Mouse (Mus musculus): ENCODE measurements around the gene Psg25. TPM values are rescaled to one million over a fixed set of nuclear protein-coding genes. Genes with fewer than 3 reads are reported as not detected.
"Not testable (repeated sequence)": the region's sequence is repeated elsewhere in the genome, so short reads cannot be mapped to it uniquely, and the experiment has no call there.

The Psg25 gene
- polyA plus RNA-seq (2014; fragmentation: Nextera tagmentation; extraction: Ambion mirVana): not detected in 2 replicates

DNA sequence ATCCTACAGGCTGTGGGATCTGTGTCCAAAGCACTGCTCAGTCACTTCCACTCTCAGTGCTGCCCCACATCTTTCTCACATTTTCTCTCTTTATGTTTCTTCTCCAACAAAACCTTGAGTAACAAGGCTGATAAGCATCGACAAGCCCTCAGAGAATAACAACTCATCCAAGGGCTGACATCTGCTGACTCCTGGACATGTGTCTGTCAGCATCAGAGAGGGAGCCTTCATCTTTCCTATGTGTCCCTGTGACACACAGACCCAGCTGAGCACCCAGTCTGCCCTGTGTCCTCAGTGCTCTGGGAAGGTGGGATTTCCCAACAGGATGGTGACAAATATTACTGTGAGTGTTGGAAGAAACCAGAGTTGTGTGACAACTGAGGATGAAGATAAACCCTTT lies at the start of gene Psg25:
Psg25 (minus strand) TSS at position 101 of the 400 bp plus-strand sequence.
- no peaks in the 10 kb centered on the region for H3K27me3 ChIP-seq (ENCODE audit: control insufficient read depth, insufficient read depth, low read length)
- no peaks in the 10 kb centered on the region for H3K4me1 ChIP-seq (ENCODE audit: control insufficient read depth, insufficient read depth, low read length)
- H3K9ac ChIP-seq (ENCODE audit: low read depth, low read length): no peak within 1 kb of the TSS
- no peak for ATAC-seq (ENCODE audit: low FRiP score, low TSS enrichment)
- 83% methylated on average over 1 of the region's 1 CpGs for WGBS
- no peaks in the 10 kb centered on the region for H3K36me3 ChIP-seq (ENCODE audit: control insufficient read depth, insufficient read depth, low read length)
- no peak within 1 kb of the TSS for H3K27ac ChIP-seq (ENCODE audit: low read depth, low read length)
- no peak within 1 kb of the TSS for H3K4me2 ChIP-seq (replicated peaks; ENCODE audit: low read depth, low read length)
- no peak within 1 kb of the TSS for H3K4me3 ChIP-seq (ENCODE audit: low read length)
- H3K9me3 ChIP-seq (ENCODE audit: control insufficient read depth, low read length): no peaks in the 10 kb centered on the region

DNA sequence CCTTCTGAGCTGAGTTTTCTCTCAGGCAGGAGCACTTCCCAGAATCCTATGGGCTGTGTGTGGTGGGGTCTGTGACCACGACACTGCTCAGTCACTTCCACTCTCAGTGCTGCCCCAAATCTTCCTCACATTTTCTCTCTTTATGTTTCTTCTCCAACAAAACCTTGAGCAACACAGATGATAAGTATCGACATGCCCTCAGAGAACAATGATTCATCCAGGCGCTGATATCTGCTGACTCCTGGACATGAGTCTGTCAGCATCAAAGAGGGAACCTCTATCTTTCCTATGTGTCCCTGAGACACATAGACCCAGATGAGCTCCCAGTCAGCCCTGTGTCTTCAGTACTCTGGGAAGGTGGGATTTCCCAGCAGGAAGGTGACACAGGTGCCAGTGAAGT lies 35.1 kb upstream of the Psg25 start, which contains the start of gene Psg27:
Psg27 (minus strand) TSS at position 101 of the 400 bp plus-strand sequence.
- Histone ChIP-seq H3K4me2 (replicated peaks; ENCODE audit: low read depth, low read length) (no peak within 1 kb of the TSS), H3K27me3 (ENCODE audit: control insufficient read depth, insufficient read depth, low read length) (no peaks in the 10 kb centered on the region), H3K27ac (ENCODE audit: low read depth, low read length) (no peak within 1 kb of the TSS), H3K9ac (ENCODE audit: low read depth, low read length) (no peak within 1 kb of the TSS), H3K9me3 (ENCODE audit: control insufficient read depth, low read length) (no peaks in the 10 kb centered on the region), H3K4me1 (ENCODE audit: control insufficient read depth, insufficient read depth, low read length) (no peaks in the 10 kb centered on the region), H3K36me3 (ENCODE audit: control insufficient read depth, insufficient read depth, low read length) (no peaks in the 10 kb centered on the region), H3K4me3 (ENCODE audit: low read length) (no peak within 1 kb of the TSS)
- 88% methylated on average over 3 of the region's 3 CpGs for WGBS
- no peak for ATAC-seq (ENCODE audit: low FRiP score, low TSS enrichment)

DNA sequence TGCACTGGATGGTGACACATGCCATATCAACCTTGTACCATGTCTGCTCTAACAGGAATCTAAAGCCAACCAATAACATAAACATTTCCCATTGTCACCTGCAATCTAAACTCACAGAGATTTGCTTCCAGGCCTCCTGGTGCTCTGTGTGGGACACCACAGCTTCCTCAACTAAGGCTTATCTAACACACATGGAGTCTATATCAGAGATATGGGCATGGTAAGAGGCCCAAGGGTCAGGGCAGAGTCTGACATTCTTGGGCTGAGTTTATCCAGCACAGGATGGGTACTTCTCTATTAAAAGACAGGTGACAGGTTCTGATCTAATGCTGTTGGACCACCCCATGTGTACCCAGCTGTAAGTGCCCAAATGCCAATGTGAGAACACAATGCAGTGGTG lies 27.8 kb upstream of the Psg25 start:
- Histone ChIP-seq H3K4me1 (ENCODE audit: control insufficient read depth, insufficient read depth, low read length) (no peaks in the 10 kb centered on the region), H3K9ac (ENCODE audit: low read depth, low read length) (no peak overlapping the region), H3K27ac (ENCODE audit: low read depth, low read length) (no peak overlapping the region), H3K9me3 (ENCODE audit: control insufficient read depth, low read length) (no peaks in the 10 kb centered on the region), H3K36me3 (ENCODE audit: control insufficient read depth, insufficient read depth, low read length) (no peaks in the 10 kb centered on the region), H3K27me3 (ENCODE audit: control insufficient read depth, insufficient read depth, low read length) (no peaks in the 10 kb centered on the region), H3K4me2 (replicated peaks; ENCODE audit: low read depth, low read length) (no peak overlapping the region), H3K4me3 (ENCODE audit: low read length) (no peak overlapping the region)
- ATAC-seq (ENCODE audit: low FRiP score, low TSS enrichment): no peak

DNA sequence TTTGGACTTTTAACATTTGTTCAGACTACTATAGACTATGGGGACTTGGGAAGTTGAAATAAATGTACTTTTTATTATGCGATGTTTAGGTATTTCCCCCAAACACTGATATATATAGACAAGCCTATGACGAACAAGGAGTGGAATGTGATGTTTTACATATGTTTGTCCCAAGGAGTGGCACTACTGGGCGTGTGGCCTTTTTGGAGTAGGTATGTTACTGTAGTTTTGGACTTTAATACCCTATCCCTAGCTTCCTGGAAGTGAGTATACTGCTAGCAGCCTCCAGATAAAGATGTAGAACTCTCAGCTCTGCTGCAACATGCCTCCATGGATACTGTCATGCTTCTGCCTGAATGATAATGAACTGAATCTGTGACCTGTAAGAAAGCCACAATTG lies 23.7 kb upstream of the Psg25 start:
- not testable (repeated sequence) for H3K36me3 ChIP-seq (ENCODE audit: control insufficient read depth, insufficient read depth, low read length); H3K4me3 ChIP-seq (ENCODE audit: low read length); H3K27me3 ChIP-seq (ENCODE audit: control insufficient read depth, insufficient read depth, low read length); H3K27ac ChIP-seq (ENCODE audit: low read depth, low read length); H3K9ac ChIP-seq (ENCODE audit: low read depth, low read length); ATAC-seq (ENCODE audit: low FRiP score, low TSS enrichment); H3K4me1 ChIP-seq (ENCODE audit: control insufficient read depth, insufficient read depth, low read length); H3K4me2 ChIP-seq (replicated peaks; ENCODE audit: low read depth, low read length); H3K9me3 ChIP-seq (ENCODE audit: control insufficient read depth, low read length)
- 83% methylated on average over 3 of the region's 3 CpGs for WGBS

DNA sequence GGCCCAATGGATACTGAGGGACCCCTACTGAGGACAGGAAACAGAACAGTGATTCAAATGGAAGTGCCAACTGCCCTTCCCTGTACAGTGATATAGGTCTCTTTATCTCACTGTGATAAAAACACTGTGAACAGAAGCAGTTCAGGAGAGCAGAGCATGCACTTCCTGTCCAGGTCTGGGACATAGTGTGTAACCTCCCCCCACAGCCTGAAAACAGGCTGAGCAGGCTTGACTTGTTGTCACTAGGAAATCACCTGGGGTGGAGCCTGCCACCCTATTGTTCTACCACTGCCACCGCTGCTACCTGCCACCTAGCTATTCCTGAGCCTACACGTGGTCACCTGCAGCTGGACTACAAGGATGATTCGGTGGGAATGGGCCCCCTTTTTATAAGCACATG lies 1.4 kb upstream of the Psg25 start:
- H3K4me2 ChIP-seq (replicated peaks; ENCODE audit: low read depth, low read length): no peak overlapping the region
- no peaks in the 10 kb centered on the region for H3K9me3 ChIP-seq (ENCODE audit: control insufficient read depth, low read length)
- no peak overlapping the region for H3K4me3 ChIP-seq (ENCODE audit: low read length)
- ATAC-seq (ENCODE audit: low FRiP score, low TSS enrichment): no peak
- 63% methylated on average over 3 of the region's 3 CpGs for WGBS
- H3K27ac ChIP-seq (ENCODE audit: low read depth, low read length): no peak overlapping the region
- H3K4me1 ChIP-seq (ENCODE audit: control insufficient read depth, insufficient read depth, low read length): no peaks in the 10 kb centered on the region
- no peaks in the 10 kb centered on the region for H3K27me3 ChIP-seq (ENCODE audit: control insufficient read depth, insufficient read depth, low read length)
- no peaks in the 10 kb centered on the region for H3K36me3 ChIP-seq (ENCODE audit: control insufficient read depth, insufficient read depth, low read length)
- H3K9ac ChIP-seq (ENCODE audit: low read depth, low read length): no peak overlapping the region

DNA sequence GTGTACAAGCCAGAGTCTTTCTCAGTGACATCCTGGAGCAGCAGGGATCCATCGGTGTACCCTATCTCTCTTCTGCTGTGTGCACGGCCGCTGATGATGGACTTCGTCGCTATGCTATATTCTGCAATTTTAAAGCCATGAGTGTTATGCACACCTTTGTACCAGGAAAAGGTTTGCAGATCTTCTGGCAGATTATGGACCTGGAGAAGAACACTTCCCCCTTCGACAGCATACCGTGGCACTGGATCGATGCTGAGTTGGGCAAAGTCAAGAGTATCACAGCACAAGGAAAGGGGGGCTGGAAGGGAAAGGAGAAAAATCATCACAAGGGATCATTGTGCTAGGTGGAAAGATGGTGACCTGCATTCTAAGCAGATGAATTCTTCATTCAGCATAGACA lies 7.4 kb downstream of the Psg25 start:
- H3K4me1 ChIP-seq (ENCODE audit: control insufficient read depth, insufficient read depth, low read length): no peaks in the 10 kb centered on the region
- WGBS: 91% methylated on average over 8 of the region's 8 CpGs
- no peak overlapping the region for H3K27ac ChIP-seq (ENCODE audit: low read depth, low read length)
- no peak overlapping the region for H3K4me3 ChIP-seq (ENCODE audit: low read length)
- H3K27me3 ChIP-seq (ENCODE audit: control insufficient read depth, insufficient read depth, low read length): no peaks in the 10 kb centered on the region
- H3K9ac ChIP-seq (ENCODE audit: low read depth, low read length): no peak overlapping the region
- no peaks in the 10 kb centered on the region for H3K9me3 ChIP-seq (ENCODE audit: control insufficient read depth, low read length)
- H3K36me3 ChIP-seq (ENCODE audit: control insufficient read depth, insufficient read depth, low read length): no peaks in the 10 kb centered on the region
- H3K4me2 ChIP-seq (replicated peaks; ENCODE audit: low read depth, low read length): no peak overlapping the region
- ATAC-seq (ENCODE audit: low FRiP score, low TSS enrichment): no peak

DNA sequence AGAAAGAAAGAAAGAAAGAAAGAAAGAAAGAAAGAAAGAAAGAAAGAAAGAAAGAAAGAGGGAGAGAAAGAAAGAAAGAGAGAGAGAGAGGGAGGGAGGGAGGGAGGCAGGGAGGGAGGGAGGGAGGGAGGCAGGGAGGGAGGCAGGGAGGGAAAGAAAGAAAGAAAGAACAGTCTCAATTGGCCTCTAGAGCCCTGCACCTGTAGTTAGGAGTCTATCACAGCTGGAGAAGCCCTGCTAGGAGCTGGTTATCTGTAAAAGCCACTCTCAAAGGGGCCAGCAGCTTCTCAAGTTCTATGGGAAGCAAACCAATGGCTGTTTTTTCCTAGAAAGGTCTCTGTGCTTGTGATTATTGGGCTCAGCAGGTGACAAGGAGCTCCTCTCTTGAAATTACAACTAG lies 19.2 kb downstream of the Psg25 start:
- not testable (repeated sequence) for H3K4me1 ChIP-seq (ENCODE audit: control insufficient read depth, insufficient read depth, low read length); H3K4me2 ChIP-seq (replicated peaks; ENCODE audit: low read depth, low read length); H3K27ac ChIP-seq (ENCODE audit: low read depth, low read length); H3K4me3 ChIP-seq (ENCODE audit: low read length); H3K9ac ChIP-seq (ENCODE audit: low read depth, low read length); H3K36me3 ChIP-seq (ENCODE audit: control insufficient read depth, insufficient read depth, low read length); H3K27me3 ChIP-seq (ENCODE audit: control insufficient read depth, insufficient read depth, low read length); ATAC-seq (ENCODE audit: low FRiP score, low TSS enrichment); H3K9me3 ChIP-seq (ENCODE audit: control insufficient read depth, low read length)

DNA sequence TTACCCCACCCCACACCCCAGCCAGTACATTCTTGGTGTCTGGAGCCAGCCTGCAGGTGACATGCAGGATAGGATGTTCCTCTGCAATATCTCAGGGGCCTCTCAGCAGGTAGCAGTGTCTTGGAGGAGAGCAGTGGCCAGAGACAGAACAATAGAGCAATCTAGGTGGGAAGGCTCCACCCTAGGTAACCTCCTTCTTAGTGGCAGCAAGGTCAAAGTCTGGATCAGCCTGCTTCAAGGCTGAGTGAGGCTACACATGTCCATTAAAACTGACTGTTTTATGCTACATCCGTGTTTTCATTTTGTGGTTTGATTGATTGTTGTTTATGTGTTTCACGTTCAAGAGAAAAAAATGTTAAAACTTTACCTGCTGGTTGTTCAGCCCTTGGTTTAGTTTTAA lies 19.7 kb downstream of the Psg25 start:
- H3K9me3 ChIP-seq (ENCODE audit: control insufficient read depth, low read length); H3K9ac ChIP-seq (ENCODE audit: low read depth, low read length); H3K27ac ChIP-seq (ENCODE audit: low read depth, low read length); H3K4me3 ChIP-seq (ENCODE audit: low read length); H3K4me1 ChIP-seq (ENCODE audit: control insufficient read depth, insufficient read depth, low read length); H3K36me3 ChIP-seq (ENCODE audit: control insufficient read depth, insufficient read depth, low read length); H3K27me3 ChIP-seq (ENCODE audit: control insufficient read depth, insufficient read depth, low read length); ATAC-seq (ENCODE audit: low FRiP score, low TSS enrichment); H3K4me2 ChIP-seq (replicated peaks; ENCODE audit: low read depth, low read length): not testable (repeated sequence)
- WGBS: 45% methylated on average over 2 of the region's 2 CpGs

DNA sequence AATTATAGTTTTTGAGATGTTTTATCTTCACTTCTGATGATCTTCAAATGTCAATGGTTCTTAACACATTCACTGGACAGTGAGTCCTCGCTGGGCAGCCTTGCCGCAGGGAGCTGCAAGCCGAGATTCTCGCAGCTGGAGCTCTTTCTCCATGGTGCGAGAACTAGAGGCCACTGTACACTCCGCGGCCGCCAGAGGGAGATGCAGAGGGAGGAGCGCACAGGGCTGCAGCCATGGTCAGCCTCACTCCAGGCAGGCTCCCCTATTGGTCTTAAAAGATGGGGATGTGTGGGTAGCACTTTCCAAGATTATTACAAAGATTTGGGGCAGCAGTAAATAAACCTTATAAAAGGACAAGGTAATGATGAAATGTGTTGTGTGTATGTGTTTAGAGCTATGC lies 20.6 kb downstream of the Psg25 start:
- Histone ChIP-seq H3K4me3 (ENCODE audit: low read length) (no peak overlapping the region), H3K36me3 (ENCODE audit: control insufficient read depth, insufficient read depth, low read length) (no peaks in the 10 kb centered on the region), H3K27me3 (ENCODE audit: control insufficient read depth, insufficient read depth, low read length) (no peaks in the 10 kb centered on the region), H3K4me2 (replicated peaks; ENCODE audit: low read depth, low read length) (no peak overlapping the region), H3K4me1 (ENCODE audit: control insufficient read depth, insufficient read depth, low read length) (no peaks in the 10 kb centered on the region), H3K9me3 (ENCODE audit: control insufficient read depth, low read length) (no peaks in the 10 kb centered on the region), H3K27ac (ENCODE audit: low read depth, low read length) (no peak overlapping the region), H3K9ac (ENCODE audit: low read depth, low read length) (no peak overlapping the region)
- no peak for ATAC-seq (ENCODE audit: low FRiP score, low TSS enrichment)
- 20% methylated on average over 9 of the region's 9 CpGs for WGBS

DNA sequence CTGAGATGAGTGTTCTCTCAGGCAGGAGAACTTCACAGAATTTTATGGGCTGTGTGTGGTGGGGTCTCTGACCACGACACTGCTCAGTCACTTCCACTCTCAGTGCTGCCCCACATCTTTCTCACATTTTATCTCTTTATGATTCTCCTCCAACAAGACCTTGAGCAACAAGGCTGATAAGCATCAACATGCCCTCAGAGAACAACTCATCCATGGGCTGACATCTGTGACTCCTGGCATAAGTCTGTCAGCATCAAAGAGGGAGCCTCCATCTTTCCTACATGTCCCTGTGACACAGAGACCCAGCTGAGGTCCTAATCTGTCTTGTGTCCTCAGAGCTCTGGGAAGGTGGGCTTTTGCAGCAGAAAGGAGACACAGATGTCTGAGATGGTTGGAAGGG lies 48.0 kb downstream of the Psg25 start, which contains the start of gene Psg26:
Psg26 (minus strand) TSS at position 101 of the 400 bp plus-strand sequence.
- H3K27me3 ChIP-seq (ENCODE audit: control insufficient read depth, insufficient read depth, low read length): no peaks in the 10 kb centered on the region
- H3K27ac ChIP-seq (ENCODE audit: low read depth, low read length): no peak within 1 kb of the TSS
- no peaks in the 10 kb centered on the region for H3K4me1 ChIP-seq (ENCODE audit: control insufficient read depth, insufficient read depth, low read length)
- no peaks in the 10 kb centered on the region for H3K36me3 ChIP-seq (ENCODE audit: control insufficient read depth, insufficient read depth, low read length)
- ATAC-seq (ENCODE audit: low FRiP score, low TSS enrichment): no peak
- no peak within 1 kb of the TSS for H3K4me2 ChIP-seq (replicated peaks; ENCODE audit: low read depth, low read length)
- 80% methylated on average over 1 of the region's 1 CpGs for WGBS
- no peak within 1 kb of the TSS for H3K9ac ChIP-seq (ENCODE audit: low read depth, low read length)
- H3K4me3 ChIP-seq (ENCODE audit: low read length): no peak within 1 kb of the TSS
- H3K9me3 ChIP-seq (ENCODE audit: control insufficient read depth, low read length): no peaks in the 10 kb centered on the region

All from kidney, embryonic 14.5 days (tissue).